Mouse (Mus musculus) cortical plate, adult 2 months (tissue): ENCODE measurements around the gene Cacnb3.

Experiments used
- CTCF ChIP-seq: fragments of 200-500 bp; IDR thresholded peaks from 2 replicates; pipeline ENCODE4 v1.5.1; 2011; ENCODE audit warnings: mild to moderate bottlenecking, control low read depth, low read length; ENCODE audit not compliant: insufficient read depth; ENCODE audit errors: extremely low read depth
- POLR2A ChIP-seq: fragments of 200-500 bp; IDR thresholded peaks from 2 replicates; pipeline ENCODE4 v1.6.1; 2011; ENCODE audit warnings: mild to moderate bottlenecking, low read length, control low read depth; ENCODE audit not compliant: insufficient read depth; ENCODE audit errors: extremely low read depth

GRCm38 (mm10) chr15:98610131-98610633 lies 20.5 kb upstream of the Cacnb3 start:
- no peak for TF ChIP-seq POLR2A
- no peak for TF ChIP-seq CTCF
